Mouse (Mus musculus): ENCODE data around the gene Nppa. TPM values are rescaled to one million over a fixed set of nuclear protein-coding genes. Genes with fewer than 3 reads are reported as not detected.

The Nppa gene
- 0.76 and 1.6 TPM in 2 replicates for polyA plus RNA-seq (2015; fragmentation: Nextera tagmentation; extraction: Ambion mirVana)

DNA sequence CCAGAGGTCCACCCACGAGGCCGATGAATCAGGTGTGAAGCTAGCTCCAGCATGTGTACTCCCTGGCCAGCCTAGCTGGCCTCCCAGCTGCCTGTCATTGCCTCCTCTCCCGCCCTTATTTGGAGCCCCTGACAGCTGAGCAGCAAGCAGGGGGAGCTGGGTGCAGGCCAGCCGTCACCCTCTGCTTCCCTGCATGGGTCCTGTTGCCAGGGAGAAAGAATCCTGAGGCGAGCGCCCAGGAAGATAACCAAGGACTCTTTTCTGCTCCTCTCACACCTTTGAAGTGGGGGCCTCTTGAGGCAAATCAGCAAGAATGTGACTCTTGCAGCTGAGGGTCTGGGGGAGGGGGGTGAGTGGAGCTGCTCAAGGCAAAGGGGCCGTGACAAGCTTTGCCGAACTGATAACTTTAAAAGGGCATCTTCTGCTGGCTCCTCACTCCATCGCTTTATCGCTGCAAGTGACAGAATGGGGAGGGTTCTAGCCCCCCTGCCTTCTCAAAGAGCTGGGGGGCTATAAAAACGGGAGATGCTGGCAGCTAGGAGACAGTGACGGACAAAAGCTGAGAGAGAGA, at the start of gene Nppa:
Gene Nppa, plus strand, starts transcription at position 521 of the 571 bp plus-strand sequence.
- peak; percentile 37; the same call in 1 of the 2 replicates for ATAC-seq (replicated peaks)
- Histone ChIP-seq H3K36me3 (peaks cover 14% of the 10 kb centered on the region), H3K4me1 (0 out of 2 replicates have a peak, but pooled peaks cover 4% of the 10 kb centered on the region), H3K9me3 (no peaks in the 10 kb centered on the region), H3K4me3 (no peak within 1 kb of the TSS), H3K27me3 (no peaks in the 10 kb centered on the region), H3K9ac (replicated peaks) (no peak within 1 kb of the TSS), H3K27ac (replicated peaks) (0 out of 2 replicates have a peak within 1 kb of the TSS, but pooled peaks have one; percentile 25), H3K4me2 (replicated peaks) (no peak within 1 kb of the TSS)
- WGBS: 50% methylated on average over 12 of the region's 12 CpGs

- Histone ChIP-seq H3K4me2 (replicated peaks) (no peak overlapping the region), H3K9ac (replicated peaks) (no peak overlapping the region), H3K4me3 (no peak overlapping the region), H3K27me3 (no peaks in the 10 kb centered on the region), H3K36me3 (peaks cover 3% of the 10 kb centered on the region), H3K4me1 (no peaks in the 10 kb centered on the region), H3K9me3 (no peaks in the 10 kb centered on the region), H3K27ac (replicated peaks) (no peak overlapping the region)
- no peak for ATAC-seq (replicated peaks)
- WGBS: 12% methylated on average over 4 of the region's 4 CpGs
Observed at GRCm38 (mm10) chr4:147953590-147953989, 46.9 kb upstream of the Nppa start.

DNA sequence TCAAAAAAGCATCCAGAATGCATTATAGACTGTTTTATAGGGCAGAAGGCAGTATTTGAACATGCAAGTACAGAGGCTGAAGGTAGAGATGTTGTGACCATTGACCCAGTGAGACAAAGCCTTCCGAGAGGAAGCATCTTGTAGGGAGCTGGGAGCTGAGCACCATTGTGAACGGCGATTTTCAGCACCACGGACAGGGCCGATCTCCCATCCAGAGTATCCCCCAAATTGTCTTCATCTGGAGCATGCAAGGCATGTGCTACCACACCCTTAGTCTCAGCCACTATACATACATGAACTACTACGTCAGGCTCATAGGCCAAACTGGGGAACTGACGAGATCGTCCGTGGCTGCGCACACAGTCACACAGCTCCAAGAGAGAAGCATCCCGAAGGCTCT, 43.4 kb upstream of the Nppa start:
- ATAC-seq (replicated peaks): no peak
- H3K4me1 ChIP-seq: no peaks in the 10 kb centered on the region
- no peak overlapping the region for H3K4me2 ChIP-seq (replicated peaks)
- no peak overlapping the region for H3K9ac ChIP-seq (replicated peaks)
- 40% methylated on average over 11 of the region's 11 CpGs for WGBS
- H3K9me3 ChIP-seq: no peaks in the 10 kb centered on the region
- H3K27me3 ChIP-seq: no peaks in the 10 kb centered on the region
- H3K27ac ChIP-seq (replicated peaks): no peak overlapping the region
- no peaks in the 10 kb centered on the region for H3K36me3 ChIP-seq
- no peak overlapping the region for H3K4me3 ChIP-seq

DNA sequence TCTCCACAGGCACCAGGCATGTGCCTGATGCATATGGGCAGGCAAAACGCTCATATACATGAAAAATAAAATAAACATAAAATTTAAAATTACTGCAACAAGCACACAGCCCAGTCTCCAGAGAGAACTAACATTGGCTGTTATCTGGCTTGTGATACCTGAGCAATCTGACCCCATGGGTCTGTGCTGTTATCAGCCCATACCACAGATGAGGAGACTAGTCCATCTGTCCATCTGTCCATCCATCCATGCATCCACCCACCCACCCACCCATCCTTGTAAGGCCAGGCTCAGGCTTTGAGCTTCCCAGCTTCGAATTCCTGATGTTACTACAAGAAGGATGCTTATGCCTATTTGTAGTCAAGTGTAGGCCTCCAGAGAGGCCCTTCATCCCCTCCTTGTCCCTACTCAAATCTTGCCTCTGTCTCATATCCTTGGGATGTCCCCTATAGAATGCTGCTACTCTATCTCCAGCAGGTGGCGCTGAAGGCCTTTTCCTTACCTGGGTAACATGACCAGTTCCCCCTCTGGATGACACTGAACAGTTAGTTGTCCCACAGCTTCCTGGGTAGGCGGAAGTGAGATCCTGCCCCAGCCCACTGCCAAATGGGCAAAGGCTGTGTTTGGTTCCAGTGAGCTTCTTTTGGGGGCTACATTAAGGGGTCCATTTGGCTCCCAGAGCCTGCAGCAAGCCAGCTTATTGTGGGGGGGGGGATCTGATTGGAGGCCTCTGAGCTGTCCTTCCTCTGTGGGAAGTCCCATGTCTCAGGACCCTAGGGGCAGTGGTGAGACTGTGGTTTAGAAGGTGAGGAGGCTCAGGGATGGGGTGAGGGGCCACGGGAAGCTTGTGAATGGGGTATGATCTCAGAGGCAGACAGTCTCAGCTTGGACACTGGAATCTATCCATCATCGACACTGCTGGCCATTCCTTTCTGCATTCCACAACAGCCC, 40.4 kb upstream of the Nppa start:
- Histone ChIP-seq H3K9ac (replicated peaks) (no peak overlapping the region), H3K4me2 (replicated peaks) (no peak overlapping the region), H3K27ac (replicated peaks) (no peak overlapping the region), H3K36me3 (no peaks in the 10 kb centered on the region), H3K4me1 (no peaks in the 10 kb centered on the region), H3K4me3 (no peak overlapping the region), H3K9me3 (no peaks in the 10 kb centered on the region), H3K27me3 (no peaks in the 10 kb centered on the region)
- 45% methylated on average over 6 of the region's 6 CpGs for WGBS
- peak; percentile 48; the same call in 1 of the 2 replicates for ATAC-seq (replicated peaks)

DNA sequence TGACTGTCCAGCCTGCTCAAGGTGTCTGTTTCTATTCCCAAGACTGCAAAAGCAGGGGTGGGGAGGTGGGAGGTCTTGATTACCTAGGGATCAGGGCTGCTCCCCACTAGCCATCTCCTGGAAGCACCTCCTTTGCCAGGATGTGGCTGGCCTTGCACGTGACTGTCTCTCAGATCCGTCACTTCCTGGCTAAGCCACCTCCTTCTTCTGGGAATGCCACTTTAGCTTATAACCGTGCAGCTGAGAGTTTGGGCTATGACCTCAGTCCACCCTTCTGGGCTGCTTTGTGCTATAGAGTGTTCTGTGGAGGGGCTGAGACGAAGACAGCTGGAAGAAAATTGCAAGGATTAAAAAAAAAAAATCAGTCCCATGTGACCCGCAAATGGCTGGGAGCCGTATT, 37.7 kb upstream of the Nppa start:
- no peak for ATAC-seq (replicated peaks)
- Histone ChIP-seq H3K9me3 (no peaks in the 10 kb centered on the region), H3K36me3 (no peaks in the 10 kb centered on the region), H3K4me2 (replicated peaks) (no peak overlapping the region), H3K27ac (replicated peaks) (no peak overlapping the region), H3K9ac (replicated peaks) (no peak overlapping the region), H3K4me3 (no peak overlapping the region), H3K27me3 (no peaks in the 10 kb centered on the region), H3K4me1 (no peaks in the 10 kb centered on the region)
- WGBS: 54% methylated on average over 6 of the region's 6 CpGs

DNA sequence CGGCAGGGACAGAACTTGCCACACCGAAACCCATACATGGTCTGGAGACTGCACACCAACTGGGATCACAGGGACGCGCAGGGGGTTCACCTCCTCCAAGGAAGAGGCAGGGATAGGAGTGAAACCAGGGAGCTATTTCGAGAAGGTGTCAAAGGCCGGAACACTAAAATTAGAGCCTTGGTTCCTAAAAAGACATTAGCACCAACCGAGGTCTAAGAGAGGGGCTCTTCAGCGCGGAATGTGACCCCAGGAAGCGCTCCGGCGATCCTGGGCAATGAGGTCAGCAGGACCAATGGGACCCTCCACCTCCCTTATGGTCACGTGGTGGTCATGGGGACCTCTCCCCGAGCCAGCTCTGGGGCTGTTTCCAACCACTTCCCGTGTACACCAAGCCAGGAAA, 36.9 kb upstream of the Nppa start:
- Histone ChIP-seq H3K4me2 (replicated peaks) (no peak overlapping the region), H3K4me3 (no peak overlapping the region), H3K9me3 (no peaks in the 10 kb centered on the region), H3K27ac (replicated peaks) (no peak overlapping the region), H3K4me1 (no peaks in the 10 kb centered on the region), H3K36me3 (no peaks in the 10 kb centered on the region), H3K9ac (replicated peaks) (no peak overlapping the region), H3K27me3 (no peaks in the 10 kb centered on the region)
- no peak for ATAC-seq (replicated peaks)
- 91% methylated on average over 15 of the region's 15 CpGs for WGBS

GRCm38 (mm10) chr4:147965712-147966111, 34.8 kb upstream of the Nppa start:
- no peak overlapping the region for H3K4me2 ChIP-seq (replicated peaks)

GRCm38 (mm10) chr4:147968816-147969215, 31.7 kb upstream of the Nppa start:
- Histone ChIP-seq H3K27ac (replicated peaks) (no peak overlapping the region), H3K4me3 (no peak overlapping the region), H3K36me3 (no peaks in the 10 kb centered on the region), H3K9ac (replicated peaks) (no peak overlapping the region), H3K4me1 (no peaks in the 10 kb centered on the region), H3K9me3 (no peaks in the 10 kb centered on the region), H3K4me2 (replicated peaks) (no peak overlapping the region), H3K27me3 (no peaks in the 10 kb centered on the region)
- ATAC-seq (replicated peaks): no peak
- 89% methylated on average over 2 of the region's 2 CpGs for WGBS

More at GRCm38 (mm10) chr4:147965712-147966111, 34.8 kb upstream of the Nppa start:
- no peaks in the 10 kb centered on the region for H3K36me3 ChIP-seq
- 83% methylated on average over 7 of the region's 7 CpGs for WGBS
- H3K27ac ChIP-seq (replicated peaks): no peak overlapping the region
- H3K4me3 ChIP-seq: no peak overlapping the region
- no peak for ATAC-seq (replicated peaks)
- H3K9me3 ChIP-seq: no peaks in the 10 kb centered on the region
- H3K9ac ChIP-seq (replicated peaks): no peak overlapping the region
- H3K4me1 ChIP-seq: no peaks in the 10 kb centered on the region
- no peaks in the 10 kb centered on the region for H3K27me3 ChIP-seq

- no peak for ATAC-seq (replicated peaks)
- no peak overlapping the region for H3K9ac ChIP-seq (replicated peaks)
- H3K4me2 ChIP-seq (replicated peaks): no peak overlapping the region
- H3K9me3 ChIP-seq: no peaks in the 10 kb centered on the region
- no peak overlapping the region for H3K27ac ChIP-seq (replicated peaks)
- WGBS: 60% methylated on average over 9 of the region's 9 CpGs
- no peaks in the 10 kb centered on the region for H3K27me3 ChIP-seq
- H3K4me1 ChIP-seq: no peaks in the 10 kb centered on the region
- H3K4me3 ChIP-seq: no peak overlapping the region
- no peaks in the 10 kb centered on the region for H3K36me3 ChIP-seq
Observed at GRCm38 (mm10) chr4:147969337-147969736, 31.2 kb upstream of the Nppa start.

DNA sequence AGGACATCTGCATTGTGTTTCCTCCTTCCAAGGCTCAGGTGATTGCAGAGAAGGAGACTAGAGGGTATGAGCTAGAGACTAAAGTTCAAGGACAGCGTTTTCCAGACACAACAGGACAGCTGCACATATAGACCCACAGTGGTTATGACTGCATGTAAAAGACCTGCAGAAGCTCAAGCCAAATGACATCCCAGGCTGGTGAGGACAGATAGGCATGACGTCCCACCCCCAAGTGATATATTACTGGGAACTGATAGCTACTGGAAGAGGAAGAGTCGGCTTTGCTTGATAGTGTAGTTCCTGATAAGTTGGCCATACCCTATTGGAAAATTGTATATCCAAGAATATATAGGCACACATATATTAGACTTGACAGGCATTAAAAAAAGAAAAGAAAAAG, 24.3 kb upstream of the Nppa start:
- 80% methylated on average over 3 of the region's 3 CpGs for WGBS
- H3K4me3 ChIP-seq: no peak overlapping the region
- no peak overlapping the region for H3K4me2 ChIP-seq (replicated peaks)
- H3K9ac ChIP-seq (replicated peaks): no peak overlapping the region
- no peaks in the 10 kb centered on the region for H3K4me1 ChIP-seq
- H3K36me3 ChIP-seq: no peaks in the 10 kb centered on the region
- no peak for ATAC-seq (replicated peaks)
- no peak overlapping the region for H3K27ac ChIP-seq (replicated peaks)
- H3K9me3 ChIP-seq: peaks cover 3% of the 10 kb centered on the region; the same call in 1 of the 2 replicates
- no peaks in the 10 kb centered on the region for H3K27me3 ChIP-seq

DNA sequence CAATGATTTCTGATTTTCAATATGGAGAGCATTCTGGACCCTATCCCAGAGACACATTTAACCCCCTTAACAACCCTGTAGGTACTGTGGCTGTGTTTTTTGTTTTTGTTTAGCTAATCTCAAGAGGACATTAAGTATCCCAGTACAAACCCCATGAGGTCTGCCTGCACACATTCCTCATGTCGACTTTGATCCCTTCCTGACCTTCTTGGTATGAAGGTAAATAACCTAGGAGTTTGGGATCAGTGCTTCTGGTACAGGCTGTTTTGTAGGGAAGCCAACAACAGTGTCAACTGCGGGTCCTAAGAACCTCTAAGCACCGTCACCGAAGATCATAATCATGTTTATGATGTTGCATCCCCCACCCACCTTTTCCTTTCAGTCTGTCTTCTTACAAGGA, 22.8 kb upstream of the Nppa start:
- Histone ChIP-seq H3K9me3 (peaks cover 3% of the 10 kb centered on the region; the same call in 1 of the 2 replicates), H3K4me1 (no peaks in the 10 kb centered on the region), H3K36me3 (no peaks in the 10 kb centered on the region), H3K9ac (replicated peaks) (no peak overlapping the region), H3K4me3 (no peak overlapping the region), H3K4me2 (replicated peaks) (no peak overlapping the region), H3K27me3 (no peaks in the 10 kb centered on the region), H3K27ac (replicated peaks) (no peak overlapping the region)
- no peak for ATAC-seq (replicated peaks)
- 81% methylated on average over 4 of the region's 4 CpGs for WGBS

- no peak overlapping the region for H3K9ac ChIP-seq (replicated peaks)
- peaks cover under 1% of the 10 kb centered on the region; the same call in 1 of the 2 replicates for H3K27me3 ChIP-seq
- no peak for ATAC-seq (replicated peaks)
- H3K27ac ChIP-seq (replicated peaks): no peak overlapping the region
- peaks cover 3% of the 10 kb centered on the region; the same call in 1 of the 2 replicates for H3K9me3 ChIP-seq
- H3K4me2 ChIP-seq (replicated peaks): no peak overlapping the region
- no peak overlapping the region for H3K4me3 ChIP-seq
- 93% methylated on average over 6 of the region's 6 CpGs for WGBS
- H3K4me1 ChIP-seq: no peaks in the 10 kb centered on the region
- no peaks in the 10 kb centered on the region for H3K36me3 ChIP-seq
Observed at GRCm38 (mm10) chr4:147978391-147978790, 22.1 kb upstream of the Nppa start.

Data from forebrain, embryonic 15.5 days (tissue).